Mouse (Mus musculus): ENCODE data around the gene Hpcal1. TPM values are rescaled to one million over a fixed set of nuclear protein-coding genes. Genes with fewer than 3 reads are reported as not detected.

The Hpcal1 gene
- polyA plus RNA-seq, 1 experiment from 2014 or later, result 92.6 TPM

DNA sequence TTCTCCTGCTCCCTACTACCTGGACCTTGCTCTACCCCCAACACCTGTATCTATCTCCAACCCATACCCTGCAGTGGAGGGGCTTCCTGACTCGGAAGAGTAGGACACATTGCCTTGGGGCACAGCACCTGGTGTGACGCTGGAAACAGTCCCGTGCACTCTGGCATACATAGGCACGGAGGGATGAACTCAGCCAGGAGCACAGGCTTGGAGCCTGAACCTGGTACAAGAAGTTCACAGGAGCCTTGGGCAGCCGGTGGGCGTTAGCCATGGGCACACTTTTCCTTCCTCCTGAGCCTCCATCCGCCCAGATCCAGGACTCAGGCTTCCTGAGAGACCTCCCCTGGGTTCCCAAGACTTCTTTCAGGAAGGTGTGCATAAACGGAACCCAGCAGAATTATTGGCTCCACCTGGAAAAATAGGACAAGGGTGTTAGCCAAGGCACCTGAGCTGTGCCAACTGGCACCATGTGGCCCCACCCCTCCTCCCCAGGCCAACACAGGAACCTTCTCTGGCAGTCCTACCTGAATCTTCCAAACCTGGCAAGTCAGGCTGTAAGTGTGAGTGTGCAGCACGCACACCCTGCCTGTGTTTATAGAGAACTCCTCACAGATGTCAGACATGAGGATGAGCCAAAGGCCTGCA lies 26.5 kb upstream of the Hpcal1 start:
- Histone ChIP-seq H3K9me3 (no peaks in the 10 kb centered on the region), H3K4me2 (no peak overlapping the region), H3K27me3 (replicated peaks) (no peaks in the 10 kb centered on the region), H3K36me3 (replicated peaks) (no peaks in the 10 kb centered on the region), H3K4me1 (no peaks in the 10 kb centered on the region), H3K27ac (no peak overlapping the region), H3K4me3 (no peak overlapping the region), H3K9ac (no peak overlapping the region)
- ATAC-seq (replicated peaks), result no peak
- WGBS, result 84% methylated on average over 9 of the region's 9 CpGs

DNA sequence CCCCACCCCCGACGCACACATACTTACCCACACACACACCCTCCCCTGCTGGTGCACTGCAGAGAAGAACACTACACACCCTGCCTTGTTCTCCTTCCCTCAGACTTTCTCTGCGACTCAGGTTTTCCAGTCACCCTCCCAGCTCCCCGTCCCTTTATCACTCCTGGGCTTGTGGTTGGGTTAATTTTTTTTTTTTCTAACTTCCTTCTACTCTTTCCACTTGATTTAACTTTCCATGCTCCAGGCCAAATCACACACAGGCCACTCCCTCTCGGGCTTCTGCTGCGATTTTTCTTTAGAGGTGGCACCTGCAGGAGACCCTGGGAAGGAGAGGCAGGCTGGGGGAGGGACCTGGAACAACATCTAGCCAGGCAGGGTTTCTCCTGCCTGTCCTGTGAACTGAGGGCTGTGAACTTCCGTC lies 24.7 kb upstream of the Hpcal1 start:
- no peak for ATAC-seq (replicated peaks)
- no peak overlapping the region for H3K9ac ChIP-seq
- H3K27ac ChIP-seq, result no peak overlapping the region
- WGBS, result 66% methylated on average over 7 of the region's 7 CpGs
- H3K4me3 ChIP-seq, result no peak overlapping the region
- H3K4me2 ChIP-seq, result no peak overlapping the region
- no peaks in the 10 kb centered on the region for H3K27me3 ChIP-seq (replicated peaks)
- no peaks in the 10 kb centered on the region for H3K4me1 ChIP-seq
- no peaks in the 10 kb centered on the region for H3K9me3 ChIP-seq
- H3K36me3 ChIP-seq (replicated peaks), result no peaks in the 10 kb centered on the region

DNA sequence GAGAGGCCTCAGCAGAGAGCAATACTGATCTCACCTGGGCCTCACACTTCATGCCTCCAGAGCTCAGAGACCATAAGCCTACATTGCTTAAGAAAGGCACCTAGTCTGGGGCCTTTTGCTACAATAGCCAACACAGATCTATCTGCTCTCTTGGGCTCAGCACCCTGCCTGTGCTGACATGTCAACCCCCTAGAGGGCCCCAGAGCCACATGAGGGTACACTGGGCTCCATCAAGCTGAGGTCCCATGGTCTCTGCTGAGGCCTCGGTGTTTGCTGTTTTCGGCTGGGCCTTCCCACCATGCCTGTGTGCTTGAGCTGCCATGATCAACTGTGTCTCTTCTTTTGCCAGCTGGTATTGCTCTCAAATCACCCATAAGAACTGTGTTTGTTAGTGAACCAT lies 24.0 kb upstream of the Hpcal1 start:
- no peak for ATAC-seq (replicated peaks)
- Histone ChIP-seq H3K4me3 (no peak overlapping the region), H3K9me3 (no peaks in the 10 kb centered on the region), H3K27ac (no peak overlapping the region), H3K9ac (no peak overlapping the region), H3K36me3 (replicated peaks) (no peaks in the 10 kb centered on the region), H3K27me3 (replicated peaks) (no peaks in the 10 kb centered on the region), H3K4me2 (no peak overlapping the region), H3K4me1 (no peaks in the 10 kb centered on the region)
- 85% methylated on average over 2 of the region's 2 CpGs for WGBS

DNA sequence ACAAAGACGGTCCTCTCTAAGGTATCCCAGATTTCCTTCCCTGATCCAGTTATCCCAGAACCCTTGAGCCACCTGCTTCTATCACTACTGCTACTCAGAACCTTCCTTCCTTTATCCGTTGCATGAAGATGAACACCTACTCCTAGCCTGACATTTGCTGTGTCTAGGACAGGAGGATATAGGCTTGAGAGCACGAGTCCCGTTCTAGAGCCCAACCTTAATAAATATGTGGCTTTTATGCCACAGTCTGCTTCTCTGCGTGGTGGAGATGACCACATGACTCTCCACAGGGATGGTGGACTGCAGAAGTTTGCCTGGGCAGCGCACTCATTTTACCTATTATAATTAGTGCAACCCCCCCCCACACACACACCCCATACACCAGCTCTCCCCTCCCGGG lies 16.9 kb upstream of the Hpcal1 start:
- ATAC-seq (replicated peaks), result no peak
- H3K4me1 ChIP-seq, result no peaks in the 10 kb centered on the region
- H3K4me2 ChIP-seq, result no peak overlapping the region
- no peak overlapping the region for H3K27ac ChIP-seq
- H3K36me3 ChIP-seq (replicated peaks), result no peaks in the 10 kb centered on the region
- WGBS, result 67% methylated on average over 7 of the region's 7 CpGs
- H3K9ac ChIP-seq, result no peak overlapping the region
- H3K4me3 ChIP-seq, result no peak overlapping the region
- no peaks in the 10 kb centered on the region for H3K9me3 ChIP-seq
- H3K27me3 ChIP-seq (replicated peaks), result no peaks in the 10 kb centered on the region

DNA sequence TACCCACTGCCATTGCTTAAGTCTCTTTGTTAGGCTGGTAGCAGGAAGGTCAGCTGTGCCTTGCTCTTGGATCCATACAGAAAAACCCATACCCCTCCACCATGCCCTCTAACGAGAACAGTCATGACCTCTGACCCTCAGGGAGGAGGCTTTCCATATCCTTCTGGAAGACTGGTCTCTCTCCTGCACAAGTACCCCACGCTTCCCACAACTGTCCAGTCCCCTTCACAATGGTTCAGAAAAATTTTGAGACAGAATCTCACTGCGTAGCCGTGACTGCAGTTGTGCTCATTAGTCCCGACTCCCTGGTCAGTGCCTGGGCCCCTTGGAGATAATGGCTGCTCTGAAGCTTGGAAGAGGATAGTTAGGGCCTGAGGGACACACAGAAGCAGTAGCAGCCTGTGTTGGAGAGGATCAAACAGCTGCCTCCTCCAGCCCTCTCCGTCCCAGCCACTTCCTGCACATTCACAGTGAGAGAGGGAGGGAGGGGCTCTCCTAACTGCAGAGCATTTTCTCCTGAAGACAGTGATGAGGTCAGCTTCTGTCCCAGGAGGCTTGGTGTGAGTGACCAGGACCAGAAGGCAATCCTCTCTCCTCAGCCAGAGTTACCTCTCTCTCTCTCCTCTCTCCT lies 16.4 kb upstream of the Hpcal1 start:
- H3K27ac ChIP-seq, result no peak overlapping the region
- H3K9ac ChIP-seq, result no peak overlapping the region
- 48% methylated on average over 6 of the region's 6 CpGs for WGBS
- no peaks in the 10 kb centered on the region for H3K9me3 ChIP-seq
- H3K4me2 ChIP-seq, result no peak overlapping the region
- no peaks in the 10 kb centered on the region for H3K36me3 ChIP-seq (replicated peaks)
- H3K27me3 ChIP-seq (replicated peaks), result no peaks in the 10 kb centered on the region
- H3K4me3 ChIP-seq, result no peak overlapping the region
- H3K4me1 ChIP-seq, result no peaks in the 10 kb centered on the region
- ATAC-seq (replicated peaks), result no peak; the same call in 1 of the 2 replicates

DNA sequence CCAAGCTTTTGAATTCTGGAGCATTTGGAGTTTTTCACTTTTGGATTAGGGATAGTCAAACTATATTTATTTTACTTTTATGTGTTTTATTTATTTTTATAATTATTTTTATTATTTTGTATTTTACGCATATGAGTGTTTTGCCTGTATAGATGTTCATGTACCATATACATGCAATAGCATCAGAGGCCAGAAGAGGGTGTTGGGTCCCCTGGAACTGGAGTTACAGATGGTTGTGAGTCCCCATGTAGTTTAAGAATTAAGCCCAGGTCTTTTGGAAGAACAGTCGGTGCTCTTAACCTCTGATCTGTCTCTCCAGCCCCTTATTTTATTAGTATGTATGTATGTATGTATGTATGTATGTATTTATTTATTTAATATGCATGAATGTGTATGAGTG lies 12.9 kb upstream of the Hpcal1 start:
- no peaks in the 10 kb centered on the region for H3K9me3 ChIP-seq
- no peak overlapping the region for H3K4me3 ChIP-seq
- WGBS, result 84% methylated on average over 2 of the region's 2 CpGs
- no peaks in the 10 kb centered on the region for H3K36me3 ChIP-seq (replicated peaks)
- no peak overlapping the region for H3K9ac ChIP-seq
- no peak overlapping the region for H3K27ac ChIP-seq
- H3K27me3 ChIP-seq (replicated peaks), result no peaks in the 10 kb centered on the region
- H3K4me2 ChIP-seq, result no peak overlapping the region
- ATAC-seq (replicated peaks), result no peak
- no peaks in the 10 kb centered on the region for H3K4me1 ChIP-seq

DNA sequence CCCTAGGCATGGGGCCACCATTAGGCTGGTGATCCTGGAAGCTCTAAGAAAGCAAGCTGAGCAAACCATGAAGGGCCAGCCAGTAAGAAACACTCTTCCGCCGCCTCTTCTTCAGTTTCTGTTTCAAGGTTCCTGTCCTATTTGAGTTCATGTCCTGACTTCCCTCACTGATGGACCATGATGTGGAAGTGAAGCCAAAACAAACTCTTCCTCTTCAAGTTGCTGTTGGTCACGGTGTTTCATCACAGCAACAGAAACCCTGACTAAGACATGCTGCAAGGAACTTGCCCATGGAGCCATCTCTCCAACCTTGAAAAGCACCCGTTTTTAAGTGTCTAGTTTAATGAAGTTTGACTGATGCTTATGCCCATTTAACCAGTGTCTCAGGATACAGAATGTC lies 11.1 kb upstream of the Hpcal1 start:
- no peaks in the 10 kb centered on the region for H3K27me3 ChIP-seq (replicated peaks)
- no peak overlapping the region for H3K4me3 ChIP-seq
- no peak overlapping the region for H3K4me2 ChIP-seq
- H3K9me3 ChIP-seq, result no peaks in the 10 kb centered on the region
- H3K27ac ChIP-seq, result no peak overlapping the region
- no peak for ATAC-seq (replicated peaks)
- 92% methylated on average over 4 of the region's 4 CpGs for WGBS
- H3K36me3 ChIP-seq (replicated peaks), result no peaks in the 10 kb centered on the region
- no peak overlapping the region for H3K9ac ChIP-seq
- H3K4me1 ChIP-seq, result no peaks in the 10 kb centered on the region

DNA sequence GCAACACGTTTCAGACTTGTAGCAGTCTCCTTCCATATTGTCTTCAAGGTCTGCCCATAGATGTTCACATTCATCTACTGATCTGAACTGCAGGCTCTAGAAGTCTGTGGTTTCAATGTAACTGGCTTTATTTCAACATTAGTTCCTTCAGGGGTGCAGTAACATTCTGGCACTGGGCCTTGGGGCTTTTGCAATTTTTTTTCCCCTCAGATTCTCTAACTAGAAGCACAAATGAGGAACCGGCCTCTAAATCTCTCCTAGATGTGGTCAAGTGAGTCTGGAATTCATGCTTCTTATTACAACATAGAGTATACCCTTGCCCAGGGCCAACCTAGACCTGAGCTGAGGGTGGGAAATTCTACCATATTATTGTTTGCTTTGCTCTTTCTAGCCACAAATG lies 8.5 kb upstream of the Hpcal1 start:
- ATAC-seq (replicated peaks), result no peak
- Histone ChIP-seq H3K4me2 (no peak overlapping the region), H3K4me1 (no peaks in the 10 kb centered on the region), H3K4me3 (no peak overlapping the region), H3K9ac (no peak overlapping the region), H3K27ac (no peak overlapping the region), H3K36me3 (replicated peaks) (no peaks in the 10 kb centered on the region), H3K27me3 (replicated peaks) (no peaks in the 10 kb centered on the region), H3K9me3 (no peaks in the 10 kb centered on the region)
- WGBS, result 90% methylated on average over 2 of the region's 2 CpGs

DNA sequence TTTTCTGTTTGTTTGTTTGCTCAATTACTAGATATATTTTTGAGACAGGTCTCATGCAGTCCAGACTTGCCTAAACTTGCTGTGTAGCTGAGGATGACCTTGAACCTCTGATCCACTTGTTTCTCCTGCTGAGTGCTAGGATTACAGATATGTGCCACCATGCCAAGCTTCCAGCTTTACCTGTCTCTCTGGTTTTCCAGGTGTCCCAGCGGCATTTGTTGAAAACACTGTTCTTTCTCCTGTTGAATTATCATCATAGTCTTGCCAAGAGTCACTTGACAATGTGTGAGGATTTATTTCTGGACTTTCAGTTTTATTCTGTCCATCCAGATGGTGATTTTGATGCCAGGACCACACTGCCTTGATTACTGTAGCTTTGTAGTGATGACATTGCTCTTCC lies 6.3 kb upstream of the Hpcal1 start:
- Histone ChIP-seq H3K9me3 (no peaks in the 10 kb centered on the region), H3K4me3 (no peak overlapping the region), H3K27ac (no peak overlapping the region), H3K27me3 (replicated peaks) (no peaks in the 10 kb centered on the region), H3K36me3 (replicated peaks) (no peaks in the 10 kb centered on the region), H3K9ac (no peak overlapping the region), H3K4me2 (no peak overlapping the region), H3K4me1 (no peaks in the 10 kb centered on the region)
- no peak for ATAC-seq (replicated peaks)
- WGBS, result 90% methylated on average over 1 of the region's 1 CpGs

DNA sequence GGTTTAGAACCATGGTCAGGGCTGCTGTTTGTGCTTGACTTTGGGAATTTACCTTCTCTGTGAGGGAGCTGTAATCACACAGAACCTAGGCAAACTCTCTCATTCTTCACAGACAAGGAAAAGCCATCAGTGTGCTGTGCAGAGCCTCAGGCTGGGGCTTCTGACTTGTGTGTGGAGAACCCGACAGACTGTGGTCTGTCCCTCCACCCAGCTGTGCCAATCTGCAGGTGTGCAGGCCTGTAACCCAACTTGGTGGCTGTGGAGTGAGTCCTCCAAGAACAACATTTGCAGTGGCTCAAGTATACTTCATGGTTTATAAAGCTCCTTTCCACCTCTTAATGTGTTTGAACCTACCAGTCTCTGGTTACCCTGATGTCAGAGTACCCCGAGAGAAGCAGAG lies 4.5 kb upstream of the Hpcal1 start:
- ATAC-seq (replicated peaks), result no peak
- Histone ChIP-seq H3K27ac (no peak overlapping the region), H3K4me1 (no peaks in the 10 kb centered on the region), H3K9me3 (no peaks in the 10 kb centered on the region), H3K4me2 (no peak overlapping the region), H3K27me3 (replicated peaks) (no peaks in the 10 kb centered on the region), H3K9ac (no peak overlapping the region), H3K4me3 (no peak overlapping the region), H3K36me3 (replicated peaks) (no peaks in the 10 kb centered on the region)
- 89% methylated on average over 2 of the region's 2 CpGs for WGBS

DNA sequence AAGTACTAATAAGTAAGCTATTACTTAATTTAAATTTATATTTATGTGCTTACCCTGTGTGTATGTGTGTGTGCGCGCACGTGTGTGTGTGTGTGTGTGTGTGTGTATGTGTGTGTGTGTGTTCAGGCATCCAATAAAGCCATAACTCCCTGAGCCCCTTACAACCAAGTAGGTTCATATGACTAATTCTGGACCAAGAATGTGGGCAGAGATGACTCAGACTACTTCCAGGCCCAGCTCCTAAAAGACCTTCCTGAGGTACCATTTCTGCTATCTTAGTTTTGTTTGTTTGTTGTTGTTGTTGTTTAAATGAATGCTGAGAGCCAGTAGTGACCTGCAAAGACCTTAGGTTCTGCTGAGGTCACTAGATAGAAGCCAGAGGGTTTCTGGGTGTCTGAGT lies 1.7 kb upstream of the Hpcal1 start:
- Histone ChIP-seq H3K4me1 (peaks cover 21% of the 10 kb centered on the region), H3K9me3 (no peaks in the 10 kb centered on the region), H3K27ac (no peak overlapping the region), H3K9ac (no peak overlapping the region), H3K27me3 (replicated peaks) (no peaks in the 10 kb centered on the region), H3K4me2 (no peak overlapping the region), H3K4me3 (no peak overlapping the region), H3K36me3 (replicated peaks) (no peaks in the 10 kb centered on the region)
- ATAC-seq (replicated peaks), result no peak
- WGBS, result 93% methylated on average over 3 of the region's 3 CpGs

DNA sequence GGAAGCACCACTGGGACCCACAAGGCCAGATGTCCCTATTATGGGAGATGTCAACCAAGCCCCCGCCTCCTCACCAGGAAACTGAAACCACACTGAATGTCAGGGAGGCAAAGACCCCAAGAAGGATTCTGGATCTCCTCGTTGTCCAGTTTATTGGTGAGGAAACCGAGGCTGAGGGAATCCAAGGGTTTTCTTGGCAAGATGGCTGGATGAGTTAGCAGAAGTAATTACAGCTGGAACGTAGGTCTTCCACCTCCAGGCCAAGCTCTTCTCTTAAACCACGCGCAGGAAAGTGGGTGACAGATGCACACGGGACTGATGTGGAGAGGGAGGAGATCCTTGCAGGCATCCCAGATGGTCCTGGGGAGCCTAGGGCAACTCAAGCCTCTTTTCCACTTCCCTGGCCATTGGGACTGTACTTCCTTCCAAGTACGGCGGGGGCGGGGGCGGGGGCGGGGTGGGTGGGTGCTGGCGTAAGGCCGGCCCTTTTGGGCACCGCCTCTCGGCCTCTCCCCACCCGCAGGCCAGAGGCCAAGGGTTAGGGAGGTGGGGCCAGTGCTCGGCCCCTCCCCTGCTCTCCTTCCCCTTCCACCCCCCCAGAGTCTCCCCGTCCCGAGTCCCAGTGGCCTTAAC lies 609 bp upstream of the Hpcal1 start:
- Histone ChIP-seq H3K4me1 (peaks cover 21% of the 10 kb centered on the region), H3K4me3 (peak overlapping the region; percentile 73), H3K27ac (no peak overlapping the region), H3K9ac (peak overlapping the region; percentile 64), H3K36me3 (replicated peaks) (no peaks in the 10 kb centered on the region), H3K27me3 (replicated peaks) (no peaks in the 10 kb centered on the region), H3K4me2 (peak overlapping the region; percentile 96), H3K9me3 (no peaks in the 10 kb centered on the region)
- WGBS, result 12% methylated on average over 16 of the region's 20 CpGs
- ATAC-seq (replicated peaks), result no peak

Data from midbrain, embryonic 15.5 days (tissue).